Mouse (Mus musculus): ENCODE measurements around the gene Pth2r.

The Pth2r gene

GRCm38 (mm10) chr1:65281756-65282155 lies at the start of gene Pth2r:
Pth2r (plus strand) TSS chr1:65282056.
- DNase-seq (ENCODE audit: low read depth, low spot score) = no peak
- no peaks in the 10 kb centered on the region for H3K36me3 ChIP-seq (ENCODE audit: control insufficient read depth, insufficient read depth, low read length, poor library complexity, severe bottlenecking)
- H3K27me3 ChIP-seq (ENCODE audit: control insufficient read depth, insufficient read depth, low read length, poor library complexity, severe bottlenecking) = no peaks in the 10 kb centered on the region

GRCm38 (mm10) chr1:65237712-65238111 lies 44.1 kb upstream of the Pth2r start:
- peak; percentile 29 for DNase-seq (ENCODE audit: low read depth, low spot score)

GRCm38 (mm10) chr1:65245637-65246036 lies 36.2 kb upstream of the Pth2r start:
- DNase-seq (ENCODE audit: low read depth, low spot score) = no peak
- Histone ChIP-seq H3K36me3 (ENCODE audit: control insufficient read depth, insufficient read depth, low read length, poor library complexity, severe bottlenecking) (peaks cover 8% of the 10 kb centered on the region; the same call in 1 of the 2 replicates), H3K27me3 (ENCODE audit: control insufficient read depth, insufficient read depth, low read length, poor library complexity, severe bottlenecking) (no peaks in the 10 kb centered on the region)

More at GRCm38 (mm10) chr1:65237712-65238111, 44.1 kb upstream of the Pth2r start:
- H3K27me3 ChIP-seq (ENCODE audit: control insufficient read depth, insufficient read depth, low read length, poor library complexity, severe bottlenecking) = no peaks in the 10 kb centered on the region
- peaks cover 4% of the 10 kb centered on the region; the same call in 1 of the 2 replicates for H3K36me3 ChIP-seq (ENCODE audit: control insufficient read depth, insufficient read depth, low read length, poor library complexity, severe bottlenecking)

GRCm38 (mm10) chr1:65280461-65280860 lies 1.4 kb upstream of the Pth2r start:
- DNase-seq (ENCODE audit: low read depth, low spot score) = no peak
- H3K36me3 ChIP-seq (ENCODE audit: control insufficient read depth, insufficient read depth, low read length, poor library complexity, severe bottlenecking) = no peaks in the 10 kb centered on the region; the same call in 1 of the 2 replicates
- H3K27me3 ChIP-seq (ENCODE audit: control insufficient read depth, insufficient read depth, low read length, poor library complexity, severe bottlenecking) = no peaks in the 10 kb centered on the region

- Histone ChIP-seq H3K36me3 (ENCODE audit: control insufficient read depth, insufficient read depth, low read length, poor library complexity, severe bottlenecking) (no peaks in the 10 kb centered on the region), H3K27me3 (ENCODE audit: control insufficient read depth, insufficient read depth, low read length, poor library complexity, severe bottlenecking) (no peaks in the 10 kb centered on the region)
- DNase-seq (ENCODE audit: low read depth, low spot score) = peak; percentile 61
These were observed 910 bp downstream of the Pth2r start for GRCm38 (mm10) chr1:65282766-65283165.

- H3K36me3 ChIP-seq (ENCODE audit: control insufficient read depth, insufficient read depth, low read length, poor library complexity, severe bottlenecking) = no peaks in the 10 kb centered on the region
- H3K27me3 ChIP-seq (ENCODE audit: control insufficient read depth, insufficient read depth, low read length, poor library complexity, severe bottlenecking) = no peaks in the 10 kb centered on the region
- DNase-seq (ENCODE audit: low read depth, low spot score) = no peak
These were observed 26.6 kb downstream of the Pth2r start for GRCm38 (mm10) chr1:65308476-65308875.

- no peaks in the 10 kb centered on the region for H3K36me3 ChIP-seq (ENCODE audit: control insufficient read depth, insufficient read depth, low read length, poor library complexity, severe bottlenecking)
- no peak for DNase-seq (ENCODE audit: low read depth, low spot score)
These were observed 29.5 kb downstream of the Pth2r start for GRCm38 (mm10) chr1:65311214-65311933.

GRCm38 (mm10) chr1:65312118-65312517 lies 30.3 kb downstream of the Pth2r start:
- Histone ChIP-seq H3K36me3 (ENCODE audit: control insufficient read depth, insufficient read depth, low read length, poor library complexity, severe bottlenecking) (no peaks in the 10 kb centered on the region), H3K27me3 (ENCODE audit: control insufficient read depth, insufficient read depth, low read length, poor library complexity, severe bottlenecking) (no peaks in the 10 kb centered on the region)
- DNase-seq (ENCODE audit: low read depth, low spot score) = peak; percentile 32

More at GRCm38 (mm10) chr1:65311214-65311933, 29.5 kb downstream of the Pth2r start:
- H3K27me3 ChIP-seq (ENCODE audit: control insufficient read depth, insufficient read depth, low read length, poor library complexity, severe bottlenecking) = no peaks in the 10 kb centered on the region

GRCm38 (mm10) chr1:65312896-65313295 lies 31.0 kb downstream of the Pth2r start:
- no peak for DNase-seq (ENCODE audit: low read depth, low spot score)
- Histone ChIP-seq H3K36me3 (ENCODE audit: control insufficient read depth, insufficient read depth, low read length, poor library complexity, severe bottlenecking) (no peaks in the 10 kb centered on the region), H3K27me3 (ENCODE audit: control insufficient read depth, insufficient read depth, low read length, poor library complexity, severe bottlenecking) (no peaks in the 10 kb centered on the region)

GRCm38 (mm10) chr1:65314054-65315021 lies 32.5 kb downstream of the Pth2r start:
- DNase-seq (ENCODE audit: low read depth, low spot score) = no peak
- no peaks in the 10 kb centered on the region for H3K36me3 ChIP-seq (ENCODE audit: control insufficient read depth, insufficient read depth, low read length, poor library complexity, severe bottlenecking)
- H3K27me3 ChIP-seq (ENCODE audit: control insufficient read depth, insufficient read depth, low read length, poor library complexity, severe bottlenecking) = no peaks in the 10 kb centered on the region

GRCm38 (mm10) chr1:65315022-65315407 lies 33.2 kb downstream of the Pth2r start:
- Histone ChIP-seq H3K36me3 (ENCODE audit: control insufficient read depth, insufficient read depth, low read length, poor library complexity, severe bottlenecking) (no peaks in the 10 kb centered on the region), H3K27me3 (ENCODE audit: control insufficient read depth, insufficient read depth, low read length, poor library complexity, severe bottlenecking) (no peaks in the 10 kb centered on the region)
- DNase-seq (ENCODE audit: low read depth, low spot score) = no peak

GRCm38 (mm10) chr1:65334026-65334425 lies 52.2 kb downstream of the Pth2r start:
- H3K36me3 ChIP-seq (ENCODE audit: control insufficient read depth, insufficient read depth, low read length, poor library complexity, severe bottlenecking) = no peaks in the 10 kb centered on the region
- DNase-seq (ENCODE audit: low read depth, low spot score) = no peak
- H3K27me3 ChIP-seq (ENCODE audit: control insufficient read depth, insufficient read depth, low read length, poor library complexity, severe bottlenecking) = no peaks in the 10 kb centered on the region

- DNase-seq (ENCODE audit: low read depth, low spot score) = no peak
- Histone ChIP-seq H3K27me3 (ENCODE audit: control insufficient read depth, insufficient read depth, low read length, poor library complexity, severe bottlenecking) (no peaks in the 10 kb centered on the region), H3K36me3 (ENCODE audit: control insufficient read depth, insufficient read depth, low read length, poor library complexity, severe bottlenecking) (no peaks in the 10 kb centered on the region)
These were observed 55.9 kb downstream of the Pth2r start for GRCm38 (mm10) chr1:65337768-65338167.

GRCm38 (mm10) chr1:65340240-65340639 lies 58.4 kb downstream of the Pth2r start:
- no peaks in the 10 kb centered on the region for H3K27me3 ChIP-seq (ENCODE audit: control insufficient read depth, insufficient read depth, low read length, poor library complexity, severe bottlenecking)
- no peak for DNase-seq (ENCODE audit: low read depth, low spot score)
- H3K36me3 ChIP-seq (ENCODE audit: control insufficient read depth, insufficient read depth, low read length, poor library complexity, severe bottlenecking) = no peaks in the 10 kb centered on the region

- no peak for DNase-seq (ENCODE audit: low read depth, low spot score)
- Histone ChIP-seq H3K36me3 (ENCODE audit: control insufficient read depth, insufficient read depth, low read length, poor library complexity, severe bottlenecking) (no peaks in the 10 kb centered on the region), H3K27me3 (ENCODE audit: control insufficient read depth, insufficient read depth, low read length, poor library complexity, severe bottlenecking) (no peaks in the 10 kb centered on the region)
These were observed 71.1 kb downstream of the Pth2r start for GRCm38 (mm10) chr1:65352979-65353378.
